In genomic region chr15:38609522-38609921, GRCm38 (mm10) we compare ENCODE assay signal across 27 mouse cellular contexts.
DNase-seq lines count a peak whose midpoint lies in the region; ATAC-seq and TF ChIP-seq lines count a peak whose summit lies in the region.
"Had no signal": no experiment of that assay in that cellular context is flagged by ENCODE, and none has a peak within 500 bp of the region (broad histone marks: within the 10 kb centered on the region; RNA-seq: fewer than 3 reads in every experiment).

No protein-coding gene starts in this region.

- 63% methylated on average over 4 of the region's 4 CpGs for WGBS in lung, embryonic 14.5 days
- 63% methylated on average over 4 of the region's 4 CpGs for WGBS in lung, adult 2 months

- no peak overlapping the region for H3K27ac ChIP-seq in lung, embryonic 14.5 days (ENCODE audit: low read depth)
- H3K27ac ChIP-seq: embryonic facial prominence, embryonic 12.5 days; embryonic facial prominence, embryonic 15.5 days; gastrocnemius, adult 2 months; hindbrain, embryonic 10.5 days; hindbrain, embryonic 13.5 days had no signal

- no peak for ATAC-seq in lung, embryonic 14.5 days (ENCODE audit: insufficient read depth)
- ATAC-seq: forebrain, embryonic 14.5 days; forebrain, postnatal 0 days; hindbrain, embryonic 16.5 days; Patski had no signal

- peak; percentile 18 for DNase-seq in lung, embryonic 14.5 days
- DNase-seq in lung, adult 2 months = no peak
- peak; percentile 38 for DNase-seq in lung, postnatal 10 days
- DNase-seq in lung, postnatal 4 days = peak; percentile 24 to 51
- no peak for DNase-seq in kidney, adult 9 months
- no peak for DNase-seq in urinary bladder, postnatal 14 days (ENCODE audit: low spot score)
- DNase-seq: adrenal gland, postnatal 10 days; adrenal gland, postnatal 36 days; B cell, adult 2 months; cerebellum, adult 18-20 months; cerebellum, adult 9-10 months; cerebellum, postnatal 14 days; forebrain, postnatal 0 days; gastrocnemius, adult 2 months; gastrocnemius, postnatal 14 days; heart, adult 11 months; heart, postnatal 36 days had no signal

- H3K27me3 ChIP-seq in lung, embryonic 14.5 days (ENCODE audit: insufficient read depth, low read length) = no peaks in the 10 kb centered on the region
- H3K27me3 ChIP-seq: CH12.LX; embryonic facial prominence, embryonic 12.5 days; embryonic facial prominence, embryonic 15.5 days; hindbrain, embryonic 13.5 days; Patski had no signal

- H3K4me3 ChIP-seq in lung, embryonic 14.5 days (ENCODE audit: low read depth, low read length) = no peak overlapping the region
- H3K4me3 ChIP-seq in lung, adult 2 months (replicated peaks; ENCODE audit: extremely low read depth, low read depth, low read length) = no peak overlapping the region
- H3K4me3 ChIP-seq: embryonic facial prominence, embryonic 12.5 days; embryonic facial prominence, embryonic 15.5 days; gastrocnemius, adult 2 months; hindbrain, embryonic 10.5 days; hindbrain, embryonic 13.5 days had no signal

- no peak overlapping the region for H3K9ac ChIP-seq in lung, embryonic 14.5 days
- H3K9ac ChIP-seq: embryonic facial prominence, embryonic 12.5 days; embryonic facial prominence, embryonic 15.5 days; forebrain, postnatal 0 days; hindbrain, embryonic 13.5 days had no signal

- H3K4me1 ChIP-seq in lung, embryonic 14.5 days (ENCODE audit: insufficient read depth) = no peaks in the 10 kb centered on the region
- H3K4me1 ChIP-seq in lung, adult 2 months (ENCODE audit: control insufficient read depth, insufficient read depth, low read length) = no peaks in the 10 kb centered on the region; the same call in 1 of the 2 replicates
- H3K4me1 ChIP-seq: embryonic facial prominence, embryonic 12.5 days; embryonic facial prominence, embryonic 15.5 days; hindbrain, embryonic 10.5 days; hindbrain, embryonic 13.5 days had no signal

- no peaks in the 10 kb centered on the region for H3K36me3 ChIP-seq in lung, embryonic 14.5 days (ENCODE audit: insufficient read depth)
- H3K36me3 ChIP-seq: embryonic facial prominence, embryonic 12.5 days; embryonic facial prominence, embryonic 15.5 days; G1E; hindbrain, embryonic 10.5 days; hindbrain, embryonic 13.5 days had no signal

- H3K4me2 ChIP-seq in lung, embryonic 14.5 days = no peak overlapping the region
- H3K4me2 ChIP-seq: embryonic facial prominence, embryonic 12.5 days; embryonic facial prominence, embryonic 15.5 days; heart, embryonic 11.5 days; hindbrain, embryonic 13.5 days had no signal

- H3K9me3 ChIP-seq in lung, embryonic 14.5 days (ENCODE audit: low read depth, low read length) = no peaks in the 10 kb centered on the region; the same call in 1 of the 2 replicates
- H3K9me3 ChIP-seq: embryonic facial prominence, embryonic 12.5 days; embryonic facial prominence, embryonic 15.5 days; G1E; hindbrain, embryonic 13.5 days had no signal

- no peak for TF ChIP-seq POLR2A in lung, adult 2 months (IDR thresholded peaks at IDR 0.05; ENCODE audit: borderline replicate concordance, extremely low read depth, low read depth, low read length)

- TF ChIP-seq CTCF in lung, embryonic 14.5 days (IDR thresholded peaks at IDR 0.05; ENCODE audit: low read depth) = no peak
- no peak for TF ChIP-seq CTCF in lung, adult 2 months (IDR thresholded peaks at IDR 0.05; ENCODE audit: insufficient read depth, low read length)

Comparison
In these comparisons a context has a peak if more than half of its experiments do, and no peak if none do; other contexts are left out.
1. DNase-seq: peak in lung, embryonic 14.5 days (single experiment), lung, postnatal 10 days (single experiment) and lung, postnatal 4 days (2 of 2); none in lung, adult 2 months (single experiment), kidney, adult 9 months (single experiment) and urinary bladder, postnatal 14 days (single experiment).